Mouse (Mus musculus) cerebellum, adult 8-10 months (tissue): ENCODE data around the gene Orc6.

ENCODE experiments used
- DNase-seq: peaks from one replicate; pipeline ENCODE4 v3.0.0; 2022

Orc6 gene

GRCm38 (mm10) chr8:85299434-85300077 is at the start of gene Orc6, which contains the start of gene Vps35:
Gene Orc6, plus strand, starts transcription at chr8:85299632.
Gene Vps35, minus strand, starts transcription at chr8:85299802.
- peak; percentile 96 for DNase-seq

GRCm38 (mm10) chr8:85286846-85287245 is 12.6 kb upstream of the Orc6 start:
- DNase-seq = no peak

GRCm38 (mm10) chr8:85298600-85299433 is 615 bp upstream of the Orc6 start:
- peak; percentile 6 for DNase-seq

GRCm38 (mm10) chr8:85301941-85302340 is 2.5 kb downstream of the Orc6 start:
- no peak for DNase-seq

DNA sequence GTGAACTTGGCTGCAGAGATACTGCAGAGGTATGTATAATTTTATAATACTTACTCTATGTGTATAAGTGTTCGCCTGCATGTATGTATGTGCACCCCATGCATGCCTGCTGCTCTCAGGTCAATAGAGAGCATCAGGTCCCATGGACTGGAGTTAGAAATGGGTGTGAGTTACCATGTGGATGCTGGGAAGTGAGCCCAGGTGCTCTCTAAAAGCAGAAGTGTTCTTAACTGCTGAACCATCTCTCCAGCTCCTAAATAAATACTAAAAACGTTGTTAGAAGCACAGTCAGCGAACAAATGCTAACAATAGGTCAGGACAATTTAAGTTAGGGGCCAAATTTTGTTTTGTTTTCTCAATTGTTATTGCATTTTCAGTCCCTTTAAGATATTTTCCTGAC is 3.5 kb downstream of the Orc6 start:
- no peak for DNase-seq

DNA sequence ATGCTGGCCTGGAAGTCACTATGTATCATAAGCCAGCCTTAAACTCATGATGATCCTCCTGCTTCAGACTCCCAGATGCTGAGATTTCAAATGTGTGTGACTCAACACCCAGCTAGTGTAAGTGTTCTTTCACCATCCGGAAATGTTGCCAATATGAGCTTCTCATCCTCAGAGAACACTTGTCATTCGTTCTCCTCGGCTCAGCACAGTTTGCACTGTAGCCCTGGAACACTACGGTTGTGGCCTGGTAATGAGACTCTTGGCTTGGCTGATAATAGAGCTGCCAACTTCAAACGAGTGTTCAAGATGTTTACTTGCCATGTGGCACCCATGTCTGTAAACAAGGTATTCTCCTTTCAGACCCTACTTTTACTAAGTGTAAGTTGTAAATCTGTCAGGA is 4.1 kb downstream of the Orc6 start:
- no peak for DNase-seq

DNA sequence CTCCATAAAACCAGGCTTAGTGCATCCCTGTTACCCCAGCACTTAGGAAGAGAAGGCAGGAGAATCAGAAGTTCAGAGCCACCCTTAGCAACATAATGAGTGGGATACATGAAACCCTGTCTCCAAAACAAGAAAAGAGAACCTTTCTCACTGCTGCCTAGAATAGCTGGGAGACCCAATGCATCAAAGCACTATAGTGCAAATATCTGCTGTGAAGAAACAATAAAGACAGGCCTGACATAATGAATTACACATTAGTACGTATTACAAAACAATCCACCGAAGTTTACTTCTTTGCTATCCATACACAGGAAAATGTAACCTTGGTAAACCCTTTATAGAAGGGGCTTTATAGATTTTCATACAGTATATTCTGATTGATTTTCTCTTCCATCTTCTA is 9.1 kb downstream of the Orc6 start:
- no peak for DNase-seq

GRCm38 (mm10) chr8:85311743-85312142 is 12.3 kb downstream of the Orc6 start:
- no peak for DNase-seq

- DNase-seq = no peak
These were observed 13.6 kb downstream of the Orc6 start for GRCm38 (mm10) chr8:85313036-85313435.

DNA sequence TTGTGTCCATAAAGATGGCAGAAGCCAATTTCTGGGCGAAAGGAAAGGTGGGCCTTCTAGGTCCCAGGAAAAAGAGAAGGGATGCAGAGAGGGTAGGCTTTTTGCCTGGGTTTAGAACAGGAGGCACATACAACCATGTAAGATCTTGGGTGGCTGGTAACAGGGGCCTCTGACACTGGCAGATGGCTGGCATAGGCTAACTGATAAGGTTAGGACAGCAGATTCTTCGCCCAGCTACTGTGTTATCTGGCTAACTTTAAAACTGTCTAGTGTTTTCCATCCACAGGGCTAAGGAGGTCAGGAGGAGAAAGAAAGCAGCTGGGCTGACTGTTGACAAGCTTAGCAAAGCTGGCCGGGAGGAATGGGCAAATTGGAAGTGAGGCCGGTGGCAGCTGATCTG is 19.1 kb downstream of the Orc6 start:
- DNase-seq = no peak

DNA sequence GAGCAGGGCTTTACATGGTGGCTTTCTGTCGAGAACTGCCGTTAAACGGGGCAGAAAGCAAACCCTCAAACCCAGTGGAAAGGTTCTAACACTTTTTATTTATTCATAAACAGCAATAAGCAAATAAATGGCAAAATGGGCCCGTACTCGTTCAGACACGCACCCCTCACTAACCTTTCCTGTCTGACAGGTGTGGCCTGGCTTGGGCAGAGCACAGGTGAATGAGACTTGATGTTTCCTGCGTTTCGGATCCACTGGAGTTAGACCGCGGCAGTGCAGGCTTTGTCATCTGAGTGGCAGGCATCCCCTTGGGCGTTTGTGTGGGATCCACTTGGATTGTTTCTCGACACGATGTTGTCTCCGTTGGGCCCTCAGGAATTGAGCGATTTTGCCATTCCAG is 22.5 kb downstream of the Orc6 start:
- no peak for DNase-seq

GRCm38 (mm10) chr8:85323084-85323483 is 23.7 kb downstream of the Orc6 start:
- DNase-seq = no peak

GRCm38 (mm10) chr8:85327036-85327435 is 27.6 kb downstream of the Orc6 start:
- no peak for DNase-seq

GRCm38 (mm10) chr8:85329506-85329905 is 30.1 kb downstream of the Orc6 start:
- no peak for DNase-seq

DNA sequence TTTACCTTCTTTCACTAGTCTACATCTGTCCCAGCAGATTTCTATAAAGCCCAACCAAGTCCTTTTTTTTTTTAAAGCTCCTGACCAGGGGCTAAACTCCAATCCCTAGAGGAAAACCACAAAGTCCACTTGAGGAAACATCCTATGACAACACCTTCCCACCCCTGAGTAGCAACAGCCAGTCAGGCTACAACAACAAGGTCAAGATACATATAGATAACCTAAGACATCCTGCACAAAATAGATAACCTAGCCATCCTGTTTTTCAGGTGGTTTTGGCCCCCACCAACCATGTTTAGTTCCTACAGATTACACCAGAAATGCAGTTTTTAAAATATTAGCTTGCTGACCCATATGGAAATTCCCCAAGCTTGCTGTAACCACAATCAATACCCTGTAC is 35.7 kb downstream of the Orc6 start:
- no peak for DNase-seq

DNA sequence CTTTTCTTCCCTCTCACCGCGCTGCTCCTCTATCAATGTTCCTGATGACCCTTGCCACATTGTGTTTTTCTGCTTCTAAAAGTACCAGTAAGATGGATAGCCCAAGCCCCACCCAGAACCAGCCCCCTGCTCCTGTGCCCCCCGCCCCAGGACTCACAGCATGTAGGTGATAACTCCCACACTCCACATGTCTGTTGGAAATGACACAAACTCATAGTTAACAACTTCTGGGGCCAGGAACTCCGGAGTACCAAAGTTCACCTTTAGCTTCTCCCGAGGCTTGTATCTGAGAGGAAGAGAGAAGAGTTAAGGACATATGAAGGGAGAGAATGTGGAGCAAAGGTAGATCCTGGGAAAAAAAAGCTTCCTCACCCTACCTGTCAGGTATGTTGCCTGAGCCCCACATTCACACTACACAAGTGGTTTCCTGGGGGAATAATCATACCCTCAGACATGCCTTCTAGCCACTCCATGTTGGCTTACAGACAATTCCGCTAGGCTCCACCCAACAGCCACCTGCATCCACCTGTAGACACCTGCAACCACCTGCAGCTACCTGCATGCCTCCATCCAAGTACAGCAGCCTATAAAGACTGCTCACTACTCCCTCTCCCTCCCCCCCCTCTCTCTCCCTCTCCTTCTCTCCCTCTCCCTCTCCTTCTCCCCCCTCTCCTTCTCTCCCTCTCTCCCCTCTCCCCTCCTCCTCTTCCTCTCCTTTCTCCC is 36.9 kb downstream of the Orc6 start:
- DNase-seq = no peak

GRCm38 (mm10) chr8:85337681-85338080 is 38.2 kb downstream of the Orc6 start:
- DNase-seq = no peak

GRCm38 (mm10) chr8:85339871-85340573 is 40.6 kb downstream of the Orc6 start:
- DNase-seq = no peak

DNA sequence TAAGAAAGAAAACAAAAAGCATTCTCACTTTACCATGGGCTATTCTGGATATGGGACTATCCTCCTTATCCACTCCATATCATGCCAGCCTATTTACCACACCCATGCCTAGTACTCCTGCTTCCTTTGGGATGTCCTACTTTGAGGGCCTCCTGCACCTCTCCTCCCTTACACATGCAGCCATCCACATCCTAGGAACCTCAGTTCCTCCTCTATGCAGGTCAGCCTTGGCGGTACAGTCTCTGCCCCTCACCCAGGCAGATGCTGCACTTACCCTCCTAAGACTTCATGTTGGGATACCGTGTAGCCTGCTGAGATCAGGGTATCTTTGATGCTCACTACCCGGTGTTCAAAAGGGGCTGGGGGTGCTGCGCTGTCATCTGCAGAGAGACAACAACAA is 53.9 kb downstream of the Orc6 start:
- no peak for DNase-seq
